Mouse (Mus musculus) gastrocnemius, adult 2 months (tissue): ENCODE data around the gene 1190007I07Rik. TPM values are rescaled to one million over a fixed set of nuclear protein-coding genes. Genes with fewer than 3 reads are reported as not detected.

ENCODE experiments used
- total RNA-seq, 2 experiments: library from RNA; stranded (reverse); gene quantifications; 2 replicates each; pipeline ENCODE4 v1.2.3; 2021

The 1190007I07Rik gene
- total RNA-seq, 2 experiments from 2014 or later: 31.5 to 43.1 TPM

Other genes starting within 250 kb of the 1190007I07Rik start
- gene Gm1553, start 130.6 kb downstream of the 1190007I07Rik start, total RNA-seq: not detected
- 10 to 100 TPM; 14.2 to 17.4 TPM for gene Tdg, start 6.6 kb upstream of the 1190007I07Rik start, total RNA-seq
- 1 to 10 TPM; 1.5 to 3.0 TPM for gene Glt8d2, start 67.4 kb upstream of the 1190007I07Rik start, total RNA-seq
- gene Hcfc2, start 72.9 kb upstream of the 1190007I07Rik start, total RNA-seq: 10 to 100 TPM; 23.0 to 25.5 TPM
- 10 to 100 TPM; 31.7 to 37.5 TPM for gene Nfyb, start 140.9 kb upstream of the 1190007I07Rik start, total RNA-seq
- gene Txnrd1, start 210.7 kb upstream of the 1190007I07Rik start, total RNA-seq: 10 to 100 TPM; 58.2 to 76.0 TPM
- gene Eid3, start 243.4 kb upstream of the 1190007I07Rik start, total RNA-seq: 1 to 10 TPM in 1 of 2 experiments, under 1 TPM in 1; 0.59 to 2.5 TPM